Comparison of ENCODE assay signal across 8 mouse cellular contexts in genomic region chr16:91688619-91689334, GRCm38 (mm10). TPM values are rescaled to one million over a fixed set of nuclear protein-coding genes. Genes with fewer than 3 reads are reported as not detected.
DNase-seq lines count a peak whose midpoint lies in the region; ATAC-seq and TF ChIP-seq lines count a peak whose summit lies in the region.

Donson (minus strand) TSS chr16:91688770.

- H3K4me1 ChIP-seq in erythroblast, embryonic 14.5 days (ENCODE audit: control insufficient read depth): peaks cover 56% of the 10 kb centered on the region
- peaks cover 18% of the 10 kb centered on the region for H3K4me1 ChIP-seq in heart, embryonic 12.5 days (replicated peaks)
- H3K4me1 ChIP-seq in kidney, postnatal 0 days (replicated peaks; ENCODE audit: insufficient read depth, low read length): no peaks in the 10 kb centered on the region
- peaks cover 4% of the 10 kb centered on the region; the same call in 1 of the 2 replicates for H3K4me1 ChIP-seq in liver, adult 2 months (ENCODE audit: control insufficient read depth, insufficient read depth, low read length)

- H3K79me2 ChIP-seq in liver, adult 2 months (ENCODE audit: control insufficient read depth, insufficient read depth, low read length): peaks cover 3% of the 10 kb centered on the region; the same call in 1 of the 2 replicates

- H3K36me3 ChIP-seq in erythroblast, embryonic 14.5 days (ENCODE audit: control insufficient read depth): peaks cover 64% of the 10 kb centered on the region
- peaks cover 27% of the 10 kb centered on the region for H3K36me3 ChIP-seq in heart, embryonic 12.5 days
- peaks cover 10% of the 10 kb centered on the region; the same call in 1 of the 2 replicates for H3K36me3 ChIP-seq in kidney, postnatal 0 days (ENCODE audit: insufficient read depth, low read length)
- peaks cover 1% of the 10 kb centered on the region for H3K36me3 ChIP-seq in liver, adult 2 months (ENCODE audit: control insufficient read depth, insufficient read depth, low read length)

- H3K4me2 ChIP-seq in heart, embryonic 12.5 days: peak within 1 kb of the TSS; percentile 91
- H3K4me2 ChIP-seq in kidney, postnatal 0 days (ENCODE audit: low read length): peak within 1 kb of the TSS; percentile 98

- peak within 1 kb of the TSS; percentile 90 for H3K27ac ChIP-seq in heart, embryonic 12.5 days (ENCODE audit: poor library complexity, severe bottlenecking)
- H3K27ac ChIP-seq in kidney, postnatal 0 days: peak within 1 kb of the TSS; percentile 69; the same call in 1 of the 2 replicates
- H3K27ac ChIP-seq in liver, adult 2 months (replicated peaks; ENCODE audit: insufficient read depth, low read depth, low read length): peak within 1 kb of the TSS; percentile 42

- WGBS in heart, embryonic 12.5 days: under 1% methylated on average over 71 of the region's 71 CpGs
- WGBS in kidney, postnatal 0 days: under 1% methylated on average over 58 of the region's 71 CpGs
- 1% methylated on average over 71 of the region's 71 CpGs for WGBS in liver, adult 2 months

- no peak for TF ChIP-seq CTCF in kidney, postnatal 0 days (IDR thresholded peaks at IDR 0.05; ENCODE audit: low read depth)
- no peak for TF ChIP-seq CTCF in liver, adult 2 months (IDR thresholded peaks at IDR 0.05; ENCODE audit: low read depth, low read length)

- peak within 1 kb of the TSS; percentile 97 for H3K4me3 ChIP-seq in erythroblast, embryonic 14.5 days (replicated peaks)
- H3K4me3 ChIP-seq in heart, embryonic 12.5 days: peak within 1 kb of the TSS; percentile 81
- H3K4me3 ChIP-seq in kidney, postnatal 0 days (replicated peaks; ENCODE audit: low read depth, low read length): peak within 1 kb of the TSS; percentile 90
- H3K4me3 ChIP-seq in liver, adult 2 months (ENCODE audit: insufficient read depth, low read depth, low read length): peak within 1 kb of the TSS; percentile 88

- peak; percentile 100 for ATAC-seq in heart, embryonic 12.5 days (ENCODE audit: insufficient number of reproducible peaks, low FRiP score)
- peak; percentile 98 for ATAC-seq in kidney, postnatal 0 days (replicated peaks; ENCODE audit: low FRiP score, low read depth)
- peak; percentile 50 for ATAC-seq in monocyte, adult 5-6 weeks (replicated peaks; ENCODE audit: insufficient number of reproducible peaks, low FRiP score, low TSS enrichment, poor library complexity, severe bottlenecking)

- peak within 1 kb of the TSS; percentile 90 for H3K9ac ChIP-seq in heart, embryonic 12.5 days
- peak within 1 kb of the TSS; percentile 80 for H3K9ac ChIP-seq in kidney, postnatal 0 days (ENCODE audit: low read depth, low read length)
- H3K9ac ChIP-seq in liver, adult 2 months (ENCODE audit: low read depth, low read length): peak within 1 kb of the TSS; percentile 97

- peak; percentile 97 for DNase-seq in CD4-positive, CD25-positive, alpha-beta regulatory T cell, adult 2 months (ENCODE audit: low read depth, low spot score)
- DNase-seq in brain, embryonic 18.5 days (ENCODE audit: low read depth, low spot score): peak; percentile 86
- peak; percentile 95 for DNase-seq in kidney, postnatal 0 days (ENCODE audit: low spot score)
- DNase-seq in liver, adult 2 months (ENCODE audit: extremely low read depth, low read depth, low spot score): peak; percentile 61
- peak; percentile 94 to 95 for DNase-seq in spleen, postnatal 36 days (ENCODE audit: low spot score in 2 of 2)

- H3K9me3 ChIP-seq in erythroblast, embryonic 14.5 days (ENCODE audit: control insufficient read depth, low read length): no peaks in the 10 kb centered on the region
- no peaks in the 10 kb centered on the region for H3K9me3 ChIP-seq in heart, embryonic 12.5 days (replicated peaks)
- H3K9me3 ChIP-seq in kidney, postnatal 0 days (replicated peaks; ENCODE audit: low read length): no peaks in the 10 kb centered on the region

- H3K27me3 ChIP-seq in erythroblast, embryonic 14.5 days (ENCODE audit: control insufficient read depth): no peaks in the 10 kb centered on the region
- no peaks in the 10 kb centered on the region for H3K27me3 ChIP-seq in heart, embryonic 12.5 days (replicated peaks)
- no peaks in the 10 kb centered on the region for H3K27me3 ChIP-seq in kidney, postnatal 0 days (ENCODE audit: insufficient read depth, low read length)
- no peaks in the 10 kb centered on the region for H3K27me3 ChIP-seq in liver, adult 2 months (ENCODE audit: control insufficient read depth, insufficient read depth, low read length)

- 0 out of 2 replicates have a peak, but pooled peaks have one; percentile 57 for TF ChIP-seq POLR2A in liver, adult 2 months (IDR thresholded peaks at IDR 0.05; ENCODE audit: extremely low read depth, insufficient read depth, low read length)

RNA-seq across cellular contexts. Expression of gene Donson, which starts in this region (rescaled TPM):
- polyA plus RNA-seq in erythroblast, embryonic 14.5 days (2012): 6.7 and 6.9 TPM in 2 replicates
- 20.9 and 22.5 TPM in 2 replicates for polyA plus RNA-seq in heart, embryonic 12.5 days (2016; fragmentation: Nextera tagmentation; extraction: Ambion mirVana)
- 10.6 and 12.6 TPM in 2 replicates for polyA plus RNA-seq in kidney, postnatal 0 days (2015; fragmentation: Nextera tagmentation; extraction: Ambion mirVana)
- total RNA-seq in liver, adult 2 months (2014; rRNA removed): 2.3 and 3.0 TPM in 2 replicates
- 1.6 and 2.9 TPM in 2 replicates for polyA plus RNA-seq in liver, adult 2 months (2012; rRNA removed)
- total RNA-seq in monocyte, adult 5-6 weeks (2017): 44.3 to 63.9 TPM (median 50.9 TPM) in 3 replicates

Comparison
In these comparisons a context has a peak if more than half of its experiments do, and no peak if none do; other contexts are left out.
1. Peak in every context shown above with its lines: DNase-seq, ATAC-seq, H3K4me3 ChIP-seq and H3K27ac ChIP-seq.
2. RNA of gene Donson (total RNA-seq): 44.3 to 63.9 TPM in monocyte, adult 5-6 weeks; 2.3 to 3.0 TPM in liver, adult 2 months; every median in the first group is over 10 times any median in the second.
3. ATAC-seq: peak in every context shown above with its lines; median percentile 100 in heart, embryonic 12.5 days; 98 in kidney, postnatal 0 days; 50 in monocyte, adult 5-6 weeks.